Mouse (Mus musculus) hindbrain, embryonic 16.5 days (tissue): ENCODE results near the gene Hsbp1. TPM values are rescaled to one million over a fixed set of nuclear protein-coding genes. Genes with fewer than 3 reads are reported as not detected.

Source experiments
- polyA plus RNA-seq: library from polyadenylated mRNA; unstranded; fragments of >200 nt; fragmentation: Nextera tagmentation; extraction: Ambion mirVana; gene quantifications from 2 replicates; pipeline ENCODE4 v1.2.1, GENCODE M21; 2015

Hsbp1 gene
- polyA plus RNA-seq, 1 experiment from 2014 or later, result 900 TPM

Other genes starting within 250 kb of the Hsbp1 start
- gene Mlycd, start 50.4 kb downstream of the Hsbp1 start, polyA plus RNA-seq, result 16.1 and 16.5 TPM in 2 replicates
- 0.26 and 0.63 TPM in 2 replicates for gene Osgin1, start 89.6 kb downstream of the Hsbp1 start, polyA plus RNA-seq
- gene Necab2, start 102.2 kb downstream of the Hsbp1 start, polyA plus RNA-seq, result 52.2 and 56.9 TPM in 2 replicates
- gene Slc38a8, start 157.2 kb downstream of the Hsbp1 start, polyA plus RNA-seq, result 0.11 TPM in 1 of 2 replicates, not detected in the other
- gene Mbtps1, start 214.2 kb downstream of the Hsbp1 start, polyA plus RNA-seq, result 46.3 and 55.0 TPM in 2 replicates
- 161 and 169 TPM in 2 replicates for gene Hsdl1, start 230.7 kb downstream of the Hsbp1 start, polyA plus RNA-seq
- gene Dnaaf1, start 230.7 kb downstream of the Hsbp1 start, polyA plus RNA-seq, result 0.61 and 0.69 TPM in 2 replicates